9 mouse cellular contexts compared by ENCODE assay signal in the genomic region with DNA sequence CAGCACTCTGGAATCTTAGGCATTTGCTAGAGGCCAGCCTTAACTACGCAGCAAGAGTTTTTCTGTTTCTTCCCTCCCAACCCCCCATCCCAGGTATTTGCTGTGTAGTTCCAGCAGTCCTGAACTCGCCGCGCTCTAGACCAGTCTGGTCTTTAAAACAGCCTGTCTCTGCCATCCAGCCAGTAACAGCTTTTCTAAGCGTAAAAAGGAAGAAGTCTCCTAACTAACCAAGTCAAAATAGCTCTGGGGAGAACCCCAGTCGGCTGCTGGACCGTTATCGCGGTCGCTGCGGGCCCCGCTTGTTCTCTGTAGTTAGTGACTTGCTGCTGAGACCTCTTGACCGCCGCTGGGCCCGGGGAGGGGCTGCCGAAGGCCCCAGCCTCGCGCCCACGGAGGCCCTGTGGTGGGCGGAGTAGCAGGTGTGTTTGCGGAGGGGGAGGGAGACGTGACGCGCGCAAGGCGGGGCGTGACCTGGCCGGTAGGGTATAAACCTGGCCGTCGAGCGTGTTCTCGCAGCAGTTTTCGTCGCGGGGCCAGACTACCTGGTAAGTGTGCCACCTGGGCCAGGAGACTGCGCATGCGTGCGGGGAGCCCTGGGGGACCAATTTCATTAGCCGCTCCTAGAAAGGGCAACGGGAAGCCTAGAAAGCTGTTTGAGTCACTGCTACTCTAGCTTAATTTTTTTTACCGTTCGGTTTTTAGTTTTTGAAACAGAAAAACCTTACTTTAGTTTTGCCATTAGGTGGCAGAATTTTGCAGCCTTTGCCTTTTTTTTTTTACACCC. TPM values are rescaled to one million over a fixed set of nuclear protein-coding genes. Genes with fewer than 3 reads are reported as not detected.
DNase-seq lines count a peak whose midpoint lies in the region; ATAC-seq and TF ChIP-seq lines count a peak whose summit lies in the region.
"Had no signal": no experiment of that assay in that cellular context is flagged by ENCODE, and none has a peak within 500 bp of the region (broad histone marks: within the 10 kb centered on the region; RNA-seq: fewer than 3 reads in every experiment).

No protein-coding gene starts in this region.

- WGBS in heart, embryonic 14.5 days: under 1% methylated on average over 33 of the region's 42 CpGs
- WGBS in liver, embryonic 16.5 days (ENCODE audit: insufficient replicate concordance): under 1% methylated on average over 42 of the region's 42 CpGs
- WGBS in neural tube, embryonic 12.5 days: 1% methylated on average over 42 of the region's 42 CpGs

- peak; percentile 92 for ATAC-seq in CD4-positive, CD25-positive, alpha-beta regulatory T cell, adult 4 months
- peak; percentile 73 for ATAC-seq in erythroid progenitor cell, adult 5-6 weeks (replicated peaks; ENCODE audit: low FRiP score, poor library complexity, severe bottlenecking)
- ATAC-seq in heart, embryonic 14.5 days (ENCODE audit: insufficient number of reproducible peaks, insufficient read depth, low FRiP score, low read depth): peak; percentile 70; the same call in 1 of the 2 replicates
- ATAC-seq in liver, embryonic 16.5 days (ENCODE audit: low read depth): peak; percentile 81
- no peak for ATAC-seq in neural tube, embryonic 12.5 days (ENCODE audit: low FRiP score, low read depth)

- H3K9me3 ChIP-seq in heart, embryonic 14.5 days (ENCODE audit: control insufficient read depth, low read length): no peaks in the 10 kb centered on the region
- H3K9me3 ChIP-seq in liver, embryonic 16.5 days (replicated peaks; ENCODE audit: control insufficient read depth, low read length): no peaks in the 10 kb centered on the region
- H3K9me3 ChIP-seq in neural tube, embryonic 12.5 days: no peaks in the 10 kb centered on the region

- H3K27ac ChIP-seq in brown adipose tissue, adult 24 weeks (replicated peaks; ENCODE audit: low read depth, low read length): peak overlapping the region; percentile 48
- peak overlapping the region; percentile 84 to 87 for H3K27ac ChIP-seq in heart, embryonic 14.5 days (replicated peaks in 1 of 2; ENCODE audit: control insufficient read depth in 1 of 2, insufficient read depth in 1 of 2, low read depth in 2 of 2, low read length in 2 of 2)
- peak overlapping the region; percentile 99 for H3K27ac ChIP-seq in liver, embryonic 16.5 days (ENCODE audit: low read length)
- no peak overlapping the region for H3K27ac ChIP-seq in neural tube, embryonic 12.5 days
- H3K27ac ChIP-seq in testis, adult 2 months (ENCODE audit: control insufficient read depth, insufficient read depth, low read depth, low read length): peak overlapping the region; percentile 54

- peak overlapping the region; percentile 74 for H3K9ac ChIP-seq in heart, embryonic 14.5 days (ENCODE audit: low read length)
- peak overlapping the region; percentile 76 for H3K9ac ChIP-seq in liver, embryonic 16.5 days (ENCODE audit: low read depth, low read length)
- peak overlapping the region; percentile 66 for H3K9ac ChIP-seq in neural tube, embryonic 12.5 days

- peaks cover 1% of the 10 kb centered on the region for H3K36me3 ChIP-seq in heart, embryonic 14.5 days (ENCODE audit: control insufficient read depth, insufficient read depth, low read length)
- peaks cover 11% of the 10 kb centered on the region for H3K36me3 ChIP-seq in liver, embryonic 16.5 days (ENCODE audit: control insufficient read depth, insufficient read depth)
- H3K36me3 ChIP-seq in neural tube, embryonic 12.5 days: no peaks in the 10 kb centered on the region
- no peaks in the 10 kb centered on the region for H3K36me3 ChIP-seq in testis, adult 2 months (ENCODE audit: control insufficient read depth, insufficient read depth, low read length)

- peak overlapping the region; percentile 45 for H3K4me3 ChIP-seq in brown adipose tissue, adult 24 weeks (ENCODE audit: insufficient read depth, low read depth, low read length)
- H3K4me3 ChIP-seq in heart, embryonic 14.5 days (ENCODE audit: control insufficient read depth in 1 of 2, insufficient read depth in 1 of 2, low read depth in 1 of 2, low read length in 2 of 2): peak overlapping the region; percentile 62 to 75
- H3K4me3 ChIP-seq in liver, embryonic 16.5 days (ENCODE audit: low read depth, low read length): peak overlapping the region; percentile 69
- H3K4me3 ChIP-seq in neural tube, embryonic 12.5 days: peak overlapping the region; percentile 50
- peak overlapping the region; percentile 86 for H3K4me3 ChIP-seq in testis, adult 2 months (ENCODE audit: control insufficient read depth, low read depth, low read length)

- TF ChIP-seq CTCF in testis, adult 2 months (IDR thresholded peaks at IDR 0.05; ENCODE audit: control insufficient read depth, insufficient read depth, insufficient replicate concordance, low read depth, low read length): no peak

- peaks cover 24% of the 10 kb centered on the region for H3K4me1 ChIP-seq in brown adipose tissue, adult 24 weeks (ENCODE audit: control insufficient read depth, insufficient read depth, insufficient read length, low read length)
- H3K4me1 ChIP-seq in heart, embryonic 14.5 days (ENCODE audit: control insufficient read depth in 2 of 2, insufficient read depth in 2 of 2, low read length in 2 of 2): peaks cover 5 to 31% of the 10 kb centered on the region in 2 experiments
- peaks cover 75% of the 10 kb centered on the region for H3K4me1 ChIP-seq in liver, embryonic 16.5 days (ENCODE audit: control insufficient read depth, low read depth, low read length)
- peaks cover 16% of the 10 kb centered on the region for H3K4me1 ChIP-seq in neural tube, embryonic 12.5 days
- H3K4me1 ChIP-seq in testis, adult 2 months (ENCODE audit: control insufficient read depth, insufficient read depth, low read length): peaks cover 7% of the 10 kb centered on the region

- peak; percentile 90 for DNase-seq in kidney, postnatal 10 days

- no peaks in the 10 kb centered on the region for H3K27me3 ChIP-seq in heart, embryonic 14.5 days (ENCODE audit: control insufficient read depth, insufficient read depth, low read length)
- no peaks in the 10 kb centered on the region for H3K27me3 ChIP-seq in liver, embryonic 16.5 days (ENCODE audit: control insufficient read depth, insufficient read depth, low read depth, low read length)
- H3K27me3 ChIP-seq in neural tube, embryonic 12.5 days (replicated peaks): no peaks in the 10 kb centered on the region
- no peaks in the 10 kb centered on the region for H3K27me3 ChIP-seq in testis, adult 2 months (ENCODE audit: control insufficient read depth, insufficient read depth, low read length)

- TF ChIP-seq POLR2A in testis, adult 2 months (IDR thresholded peaks at IDR 0.05; ENCODE audit: control insufficient read depth, low read depth, low read length): peak; percentile 77

- H3K4me2 ChIP-seq in heart, embryonic 14.5 days (ENCODE audit: low read length): peak overlapping the region; percentile 95
- peak overlapping the region; percentile 82 for H3K4me2 ChIP-seq in liver, embryonic 16.5 days (ENCODE audit: low read depth, low read length)
- H3K4me2 ChIP-seq in neural tube, embryonic 12.5 days (replicated peaks): peak overlapping the region; percentile 99

RNA-seq across cellular contexts. Expression of a gene that starts 5.8 kb away (rescaled TPM):
- polyA plus RNA-seq in CD4-positive, CD25-positive, alpha-beta regulatory T cell, adult 4 months (2017; shearing (Covaris generic)): 10 to 100 TPM; 92.5 to 95.7 TPM
- polyA plus RNA-seq in brown adipose tissue, adult 24 weeks (2012; ENCODE audit: insufficient read depth, insufficient read length, missing spikeins): 117 and 123 TPM in 2 replicates
- total RNA-seq in erythroid progenitor cell, adult 5-6 weeks (2015; ENCODE audit: low replicate concordance): 292 and 362 TPM in 2 replicates
- 249 and 315 TPM in 2 replicates for total RNA-seq in erythroid progenitor cell, adult 5-6 weeks (2017; ENCODE audit: low replicate concordance)
- 124 and 147 TPM in 2 replicates for polyA plus RNA-seq in heart, embryonic 14.5 days (2014; fragmentation: Nextera tagmentation; extraction: Ambion mirVana)
- polyA plus RNA-seq in liver, embryonic 16.5 days (2015; fragmentation: Nextera tagmentation; extraction: Ambion mirVana): 355 and 363 TPM in 2 replicates
- 89.2 and 90.2 TPM in 2 replicates for polyA plus RNA-seq in neural tube, embryonic 12.5 days (2016; fragmentation: Nextera tagmentation; extraction: Ambion mirVana)
- polyA plus RNA-seq in testis, adult 2 months (2012; rRNA removed): 89.1 and 103 TPM in 2 replicates

RNA-seq across cellular contexts. Expression of a gene that starts 23.6 kb away (rescaled TPM):
- polyA plus RNA-seq in CD4-positive, CD25-positive, alpha-beta regulatory T cell, adult 4 months (2017; shearing (Covaris generic)): not detected
- polyA plus RNA-seq in brown adipose tissue, adult 24 weeks (2012; ENCODE audit: insufficient read depth, insufficient read length, missing spikeins): not detected in 2 replicates
- total RNA-seq in erythroid progenitor cell, adult 5-6 weeks (2015; ENCODE audit: low replicate concordance): not detected in 2 replicates
- not detected in 2 replicates for total RNA-seq in erythroid progenitor cell, adult 5-6 weeks (2017; ENCODE audit: low replicate concordance)
- 0.55 TPM in 1 of 2 replicates, not detected in the other for polyA plus RNA-seq in heart, embryonic 14.5 days (2014; fragmentation: Nextera tagmentation; extraction: Ambion mirVana)
- 0.49 TPM in 1 of 2 replicates, not detected in the other for polyA plus RNA-seq in liver, embryonic 16.5 days (2015; fragmentation: Nextera tagmentation; extraction: Ambion mirVana)
- not detected in 2 replicates for polyA plus RNA-seq in neural tube, embryonic 12.5 days (2016; fragmentation: Nextera tagmentation; extraction: Ambion mirVana)
- not detected in 2 replicates for polyA plus RNA-seq in testis, adult 2 months (2012; rRNA removed)
- polyA plus RNA-seq: gonadal fat pad, adult 2 months had no signal

RNA-seq across cellular contexts. Expression of a gene that starts 36.2 kb away (rescaled TPM):
- polyA plus RNA-seq in CD4-positive, CD25-positive, alpha-beta regulatory T cell, adult 4 months (2017; shearing (Covaris generic)): 100 to 1,000 TPM; 117 to 118 TPM
- 326 TPM in 2 replicates for polyA plus RNA-seq in brown adipose tissue, adult 24 weeks (2012; ENCODE audit: insufficient read depth, insufficient read length, missing spikeins)
- total RNA-seq in erythroid progenitor cell, adult 5-6 weeks (2015; ENCODE audit: low replicate concordance): 50.3 and 60.2 TPM in 2 replicates
- total RNA-seq in erythroid progenitor cell, adult 5-6 weeks (2017; ENCODE audit: low replicate concordance): 35.0 and 38.0 TPM in 2 replicates
- 317 and 326 TPM in 2 replicates for polyA plus RNA-seq in heart, embryonic 14.5 days (2014; fragmentation: Nextera tagmentation; extraction: Ambion mirVana)
- 147 and 154 TPM in 2 replicates for polyA plus RNA-seq in liver, embryonic 16.5 days (2015; fragmentation: Nextera tagmentation; extraction: Ambion mirVana)
- polyA plus RNA-seq in neural tube, embryonic 12.5 days (2016; fragmentation: Nextera tagmentation; extraction: Ambion mirVana): 220 and 229 TPM in 2 replicates
- polyA plus RNA-seq in testis, adult 2 months (2012; rRNA removed): 146 and 154 TPM in 2 replicates

RNA-seq across cellular contexts. Expression of a gene that starts 36.3 kb away (rescaled TPM):
- polyA plus RNA-seq in CD4-positive, CD25-positive, alpha-beta regulatory T cell, adult 4 months (2017; shearing (Covaris generic)): 10 to 100 TPM; 18.5 to 21.5 TPM
- 14.4 and 20.3 TPM in 2 replicates for polyA plus RNA-seq in brown adipose tissue, adult 24 weeks (2012; ENCODE audit: insufficient read depth, insufficient read length, missing spikeins)
- total RNA-seq in erythroid progenitor cell, adult 5-6 weeks (2015; ENCODE audit: low replicate concordance): 26.3 and 28.1 TPM in 2 replicates
- 61.9 and 69.3 TPM in 2 replicates for total RNA-seq in erythroid progenitor cell, adult 5-6 weeks (2017; ENCODE audit: low replicate concordance)
- polyA plus RNA-seq in heart, embryonic 14.5 days (2014; fragmentation: Nextera tagmentation; extraction: Ambion mirVana): 30.2 and 34.6 TPM in 2 replicates
- polyA plus RNA-seq in liver, embryonic 16.5 days (2015; fragmentation: Nextera tagmentation; extraction: Ambion mirVana): 11.6 and 11.8 TPM in 2 replicates
- 57.1 and 61.0 TPM in 2 replicates for polyA plus RNA-seq in neural tube, embryonic 12.5 days (2016; fragmentation: Nextera tagmentation; extraction: Ambion mirVana)
- 6.5 and 7.6 TPM in 2 replicates for polyA plus RNA-seq in testis, adult 2 months (2012; rRNA removed)
